Mouse (Mus musculus) thymus, adult 2 months (tissue): ENCODE measurements around the gene Shb.

Source experiments
- CTCF ChIP-seq: fragments of 200-500 bp; IDR thresholded peaks from 2 replicates; pipeline ENCODE4 v1.5.1; 2012; ENCODE audit warnings: mild to moderate bottlenecking, control low read depth, low read length, moderate library complexity, borderline replicate concordance; ENCODE audit not compliant: control insufficient read depth, poor library complexity, insufficient read depth; ENCODE audit errors: extremely low read depth
- POLR2A ChIP-seq: fragments of 200-500 bp; IDR thresholded peaks from 2 replicates; pipeline ENCODE4 v1.6.1; 2012; ENCODE audit warnings: mild to moderate bottlenecking, low read length, control low read depth, moderate library complexity; ENCODE audit not compliant: control insufficient read depth, poor library complexity, insufficient read depth; ENCODE audit errors: extremely low read depth

DNA sequence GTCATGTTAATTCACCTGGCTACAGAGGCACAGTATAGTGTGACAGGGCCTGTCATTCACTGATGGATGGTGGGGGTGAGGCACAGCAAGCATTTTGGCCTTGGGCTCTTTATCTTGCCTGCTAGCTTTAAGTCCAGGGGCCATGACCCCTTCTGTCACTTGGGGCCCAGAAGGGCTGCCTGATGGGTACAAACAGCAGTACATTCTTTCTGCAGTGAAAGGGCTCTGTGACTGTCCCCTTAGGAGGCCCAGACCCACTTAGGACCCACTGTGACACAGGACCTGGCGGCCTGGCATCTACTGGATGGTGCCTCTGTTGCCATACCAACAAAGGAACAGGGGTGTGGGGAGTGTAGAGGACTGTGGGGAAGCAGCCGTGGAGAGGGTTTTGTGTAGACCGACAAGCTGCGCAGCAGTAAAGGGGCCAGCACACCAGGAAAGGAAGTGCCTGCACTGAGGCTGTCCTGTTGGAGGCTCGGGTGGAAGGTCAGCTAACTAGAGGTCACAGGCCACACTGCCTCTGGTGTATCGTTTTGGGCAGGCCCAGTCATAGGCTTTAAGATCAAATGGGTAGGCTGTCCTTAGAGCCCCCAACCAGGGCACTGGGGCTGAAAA lies 38.4 kb downstream of the Shb start:
- TF ChIP-seq CTCF, result no peak
- no peak for TF ChIP-seq POLR2A
